Mouse (Mus musculus): Measurements from ENCODE around the gene Trim3.

DNA sequence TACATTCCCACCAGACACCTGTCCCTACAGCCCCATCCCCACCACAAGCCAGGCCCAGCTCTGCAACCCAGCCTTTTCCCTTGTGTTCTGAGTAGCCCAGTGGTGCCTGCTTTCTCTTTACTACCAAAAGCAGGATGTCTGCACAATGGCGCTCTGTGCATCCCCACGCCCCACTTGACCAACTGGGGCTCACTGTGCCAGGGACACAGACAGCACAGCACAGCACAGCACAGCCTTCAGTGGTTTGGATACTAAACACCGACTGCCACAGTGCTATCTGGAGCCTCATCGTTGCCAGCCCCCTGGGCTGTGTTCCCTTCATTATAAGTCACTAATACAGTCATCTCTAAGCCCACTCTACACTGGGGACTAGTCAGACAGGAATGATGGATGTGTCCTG, 58.8 kb downstream of the Trim3 start:
- TF ChIP-seq CTCF (IDR thresholded peaks at IDR 0.05; ENCODE audit: low read depth) (no peak), EP300 (optimal IDR thresholded peaks at IDR 0.05) (no peak)

All from stomach, postnatal 0 days (tissue).